Mouse (Mus musculus) testis, adult 2 months (tissue): ENCODE data around the gene Arhgap24. TPM values are rescaled to one million over a fixed set of nuclear protein-coding genes. Genes with fewer than 3 reads are reported as not detected.

Experiments used
- H3K27ac ChIP-seq: fragments of 200-500 bp; 2 replicates; pipeline ENCODE4 v1.5.1; 2012; ENCODE audit warnings: low read depth, low read length; ENCODE audit not compliant: control insufficient read depth, insufficient read depth
- H3K27me3 ChIP-seq: fragments of 200-500 bp; 2 replicates; pipeline ENCODE4 v1.6.1; 2012; ENCODE audit warnings: mild to moderate bottlenecking, low read length, moderate library complexity; ENCODE audit not compliant: control insufficient read depth, insufficient read depth
- H3K36me3 ChIP-seq: fragments of 200-500 bp; 2 replicates; pipeline ENCODE4 v1.6.1; 2012; ENCODE audit warnings: mild to moderate bottlenecking, low read length; ENCODE audit not compliant: control insufficient read depth, insufficient read depth
- H3K4me1 ChIP-seq: fragments of 200-500 bp; 2 replicates; pipeline ENCODE4 v1.6.1; 2012; ENCODE audit warnings: low read length; ENCODE audit not compliant: control insufficient read depth, insufficient read depth
- H3K4me3 ChIP-seq: fragments of 200-500 bp; 2 replicates; pipeline ENCODE4 v1.5.1; 2012; ENCODE audit warnings: low read depth, mild to moderate bottlenecking, low read length, moderate library complexity, mixed read lengths; ENCODE audit not compliant: control insufficient read depth
- CTCF ChIP-seq: fragments of 200-500 bp; IDR thresholded peaks from 2 replicates; pipeline ENCODE4 v1.5.1; 2012; ENCODE audit warnings: low read depth, mild to moderate bottlenecking, inconsistent platforms, low read length, moderate library complexity; ENCODE audit not compliant: control insufficient read depth, insufficient read depth, insufficient replicate concordance
- POLR2A ChIP-seq: fragments of 200-500 bp; IDR thresholded peaks from 2 replicates; pipeline ENCODE4 v1.6.1; 2012; ENCODE audit warnings: low read depth, mild to moderate bottlenecking, inconsistent platforms, low read length, moderate library complexity; ENCODE audit not compliant: control insufficient read depth
- polyA plus RNA-seq: library from polyadenylated mRNA; depleted of rRNA; stranded (reverse); fragments of >200 nt; gene quantifications from 2 replicates; pipeline ENCODE4 v1.2.3, GENCODE M21; 2012

Arhgap24 gene
- polyA plus RNA-seq, 1 experiment, result 1.9 TPM

- no peak for TF ChIP-seq POLR2A
- no peak for TF ChIP-seq CTCF
Observed at GRCm38 (mm10) chr5:102813271-102813670, 332.1 kb downstream of the Arhgap24 start.

DNA sequence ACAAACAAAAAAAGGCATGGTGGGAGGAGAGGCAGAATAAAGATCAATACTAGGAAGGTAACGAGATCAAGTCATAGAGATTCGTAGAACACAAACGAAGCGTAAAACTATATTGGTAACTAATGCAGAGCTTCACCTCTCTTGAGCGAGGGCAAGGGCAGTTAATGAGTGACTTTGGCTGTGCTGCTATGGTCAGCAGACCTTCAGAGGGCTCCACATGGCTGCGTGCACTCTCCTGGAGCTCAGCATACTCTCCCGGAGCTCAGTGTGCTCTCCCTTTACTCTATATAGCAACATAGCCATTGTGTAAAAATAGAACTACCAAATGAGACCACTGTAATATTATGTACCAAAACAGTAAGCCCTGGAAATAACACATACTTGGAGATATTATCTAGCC, 336.4 kb downstream of the Arhgap24 start:
- H3K27ac ChIP-seq, result no peak overlapping the region
- H3K27me3 ChIP-seq, result no peaks in the 10 kb centered on the region
- no peak for TF ChIP-seq CTCF
- TF ChIP-seq POLR2A, result no peak
- no peak overlapping the region for H3K4me3 ChIP-seq
- no peaks in the 10 kb centered on the region for H3K36me3 ChIP-seq
- H3K4me1 ChIP-seq, result no peaks in the 10 kb centered on the region

More at GRCm38 (mm10) chr5:102813271-102813670, 332.1 kb downstream of the Arhgap24 start:
- Histone ChIP-seq H3K4me1 (no peaks in the 10 kb centered on the region), H3K27me3 (no peaks in the 10 kb centered on the region), H3K4me3 (no peak overlapping the region), H3K27ac (no peak overlapping the region), H3K36me3 (no peaks in the 10 kb centered on the region)

- Histone ChIP-seq H3K36me3 (no peaks in the 10 kb centered on the region), H3K4me1 (no peaks in the 10 kb centered on the region), H3K27me3 (no peaks in the 10 kb centered on the region), H3K27ac (no peak overlapping the region), H3K4me3 (no peak overlapping the region)
- no peak for TF ChIP-seq CTCF
- no peak for TF ChIP-seq POLR2A
Observed at GRCm38 (mm10) chr5:102825538-102825937, 344.3 kb downstream of the Arhgap24 start.

GRCm38 (mm10) chr5:102839071-102839470, 357.9 kb downstream of the Arhgap24 start:
- no peaks in the 10 kb centered on the region for H3K4me1 ChIP-seq
- H3K27ac ChIP-seq, result no peak overlapping the region
- no peak overlapping the region for H3K4me3 ChIP-seq
- TF ChIP-seq POLR2A, result no peak
- no peak for TF ChIP-seq CTCF
- no peaks in the 10 kb centered on the region for H3K36me3 ChIP-seq
- H3K27me3 ChIP-seq, result no peaks in the 10 kb centered on the region

- Histone ChIP-seq H3K4me1 (peaks cover 2% of the 10 kb centered on the region), H3K36me3 (no peaks in the 10 kb centered on the region), H3K27me3 (no peaks in the 10 kb centered on the region), H3K27ac (no peak overlapping the region), H3K4me3 (no peak overlapping the region)
- TF ChIP-seq CTCF (no peak), POLR2A (no peak)
Observed at GRCm38 (mm10) chr5:102843934-102844709, 362.9 kb downstream of the Arhgap24 start.

DNA sequence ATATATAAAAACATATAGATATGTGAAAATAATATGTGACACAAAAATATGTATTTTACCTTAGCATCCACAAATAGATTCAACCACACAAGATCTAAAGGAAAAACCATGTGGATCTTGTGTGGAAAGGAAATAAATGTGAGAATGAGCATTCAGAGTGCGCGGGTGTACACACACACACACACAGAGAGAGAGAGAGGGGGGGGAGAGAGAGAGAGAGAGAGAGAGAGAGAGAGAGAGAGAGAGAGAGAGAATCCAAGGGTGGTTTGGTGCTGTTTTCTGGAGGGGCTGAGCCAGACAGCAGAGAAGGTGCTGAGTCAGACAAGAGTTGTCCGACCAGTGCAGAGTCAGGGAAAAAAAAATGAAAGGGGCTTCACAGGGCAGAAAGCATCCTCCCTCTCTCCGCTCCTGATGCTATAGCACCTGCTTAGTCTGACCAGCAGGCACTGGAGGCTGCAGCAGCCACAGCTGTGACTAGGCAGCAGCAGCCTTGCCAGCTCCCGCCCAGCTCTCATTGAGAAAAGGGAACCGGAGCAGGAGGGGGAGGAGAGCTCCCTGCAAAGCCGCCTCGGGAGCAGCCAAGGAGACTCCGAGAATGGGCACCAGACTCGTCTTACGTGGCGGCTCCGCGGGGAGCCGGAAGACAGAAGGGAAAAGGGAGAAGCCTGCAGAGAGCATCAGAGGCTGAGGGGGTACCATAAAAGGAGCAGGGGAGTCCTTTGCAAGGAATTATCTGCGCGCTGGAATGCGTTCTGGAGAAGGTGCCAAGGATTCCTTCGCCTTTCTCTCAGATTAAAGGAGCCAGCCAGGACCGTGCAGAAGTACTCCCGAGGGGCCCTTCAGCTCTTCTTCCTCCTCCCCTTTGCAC, 363.8 kb downstream of the Arhgap24 start:
- TF ChIP-seq POLR2A, result no peak
- no peak for TF ChIP-seq CTCF
- Histone ChIP-seq H3K27me3 (no peaks in the 10 kb centered on the region), H3K4me3 (peak overlapping the region; percentile 43), H3K4me1 (peaks cover 2% of the 10 kb centered on the region), H3K27ac (no peak overlapping the region), H3K36me3 (no peaks in the 10 kb centered on the region)

DNA sequence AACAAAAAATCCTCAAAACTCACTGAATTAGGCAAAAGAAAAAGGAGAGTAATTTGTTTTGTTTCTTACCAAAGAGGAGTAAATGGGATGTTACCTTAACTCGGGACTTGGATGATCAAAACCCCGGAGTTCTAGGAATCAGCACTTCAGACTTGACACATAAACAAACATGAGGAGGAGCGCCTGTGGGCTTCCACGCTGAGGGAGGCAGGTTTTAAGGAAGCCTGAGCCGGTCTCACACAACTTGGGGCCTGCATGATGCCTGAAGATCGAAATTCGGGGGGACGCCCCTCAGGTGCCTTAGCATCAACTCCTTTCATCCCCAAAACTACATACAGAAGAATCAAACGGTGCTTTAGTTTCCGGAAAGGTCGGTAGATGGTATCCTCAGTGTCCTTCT, 364.6 kb downstream of the Arhgap24 start:
- Histone ChIP-seq H3K27me3 (no peaks in the 10 kb centered on the region), H3K4me1 (peaks cover 2% of the 10 kb centered on the region), H3K27ac (no peak overlapping the region), H3K4me3 (no peak overlapping the region), H3K36me3 (no peaks in the 10 kb centered on the region)
- TF ChIP-seq POLR2A, result no peak
- TF ChIP-seq CTCF, result no peak
